Mouse (Mus musculus): ENCODE measurements around the gene Rad51d.
"Not testable (repeated sequence)": the region's sequence is repeated elsewhere in the genome, so short reads cannot be mapped to it uniquely, and the experiment has no call there.

The Rad51d gene

DNA sequence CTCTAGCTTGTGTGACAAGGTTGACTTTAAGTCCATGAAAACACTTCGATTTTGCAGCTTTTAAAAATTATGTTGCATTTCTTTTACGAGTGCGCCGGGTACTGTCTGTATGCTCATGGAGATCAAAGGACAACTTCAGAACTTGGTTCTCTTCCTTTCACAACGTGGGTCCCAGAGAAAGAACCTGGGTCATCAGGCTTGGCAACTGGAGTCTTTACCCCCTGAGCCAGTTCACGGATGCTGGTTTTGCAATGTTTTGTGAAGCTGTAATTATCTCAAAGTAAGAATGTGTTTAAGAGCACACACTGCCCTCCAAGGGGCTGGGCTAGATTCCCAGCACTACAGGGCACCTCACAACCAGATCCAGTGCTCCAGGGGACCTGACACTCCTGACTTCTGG, 36.3 kb downstream of the Rad51d start:
- DNase-seq: no peak

DNA sequence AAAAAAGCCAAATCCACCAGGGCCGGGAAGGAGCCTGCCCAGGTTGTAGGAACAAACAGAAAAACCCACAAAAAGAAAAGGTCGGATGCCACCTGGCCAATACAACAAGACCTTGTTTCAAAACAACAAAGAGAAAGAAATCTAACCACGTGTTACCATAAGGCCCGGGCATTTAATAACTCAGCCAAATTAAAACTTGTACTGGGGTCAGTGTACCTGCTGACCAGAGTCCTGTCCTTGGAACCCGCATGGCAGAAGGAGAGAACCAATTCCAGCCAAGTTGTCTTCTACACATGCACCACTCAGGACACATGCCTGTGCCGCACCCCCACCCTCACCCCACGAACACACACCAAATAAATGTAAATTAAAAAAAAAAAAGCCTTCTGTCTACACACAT, 37.5 kb downstream of the Rad51d start:
- DNase-seq: no peak

DNA sequence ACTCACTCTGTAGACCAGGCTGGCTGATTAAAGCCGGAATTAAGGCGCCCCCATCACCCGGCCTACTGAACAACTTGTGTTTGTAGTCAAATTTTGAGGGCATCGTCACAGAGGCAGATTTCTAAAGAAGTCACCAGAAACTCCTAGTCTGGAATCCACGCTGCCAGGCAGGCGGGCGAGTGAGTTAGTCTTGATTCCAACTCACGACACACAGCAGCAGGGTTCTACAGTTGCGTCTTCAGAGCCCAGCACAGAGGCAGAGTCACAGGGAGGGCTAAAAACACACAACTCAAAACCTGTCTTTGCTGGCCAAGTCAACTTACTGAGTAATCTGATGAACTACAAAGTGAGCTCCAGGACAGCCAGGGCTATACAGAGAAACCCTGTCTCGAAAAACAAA, 37.9 kb downstream of the Rad51d start:
- DNase-seq: no peak

DNA sequence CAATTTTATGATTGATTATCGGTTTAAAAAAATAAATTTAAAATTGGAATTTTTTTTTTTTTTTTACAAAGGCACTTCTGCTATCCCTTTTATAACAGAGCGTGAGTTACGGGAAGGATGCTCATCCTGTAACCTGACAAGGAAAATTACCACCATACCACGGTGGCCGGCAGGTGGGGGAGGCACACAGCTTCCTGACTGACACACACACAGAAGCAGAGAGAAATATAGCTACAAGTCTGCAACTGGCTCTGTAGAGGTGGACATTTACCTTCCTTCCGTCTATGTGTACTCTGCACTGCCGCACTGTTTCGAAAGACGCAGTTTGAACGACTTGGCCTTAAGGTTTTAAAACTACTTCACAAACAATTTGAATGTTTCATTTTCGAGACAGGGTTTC, 38.3 kb downstream of the Rad51d start:
- no peak for DNase-seq

DNA sequence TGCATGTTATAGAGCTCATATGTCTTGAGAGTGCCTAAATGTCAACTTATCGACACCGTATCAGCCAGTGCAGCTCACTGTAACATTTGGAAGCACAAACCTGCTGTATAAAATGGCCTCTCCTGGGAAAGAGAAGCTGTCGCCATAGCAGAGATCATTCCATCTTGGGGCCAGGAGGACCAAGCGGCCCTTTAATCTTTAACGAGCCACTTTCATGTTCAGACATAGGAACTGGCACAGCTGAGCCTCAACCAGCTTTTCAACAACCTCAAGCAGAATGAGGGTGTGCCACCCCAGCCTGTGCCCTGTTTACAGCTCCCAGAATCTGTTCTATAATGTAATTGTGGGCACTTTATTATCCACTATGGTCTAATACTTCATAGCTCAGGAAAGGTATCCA, 40.2 kb downstream of the Rad51d start:
- no peak for DNase-seq

DNA sequence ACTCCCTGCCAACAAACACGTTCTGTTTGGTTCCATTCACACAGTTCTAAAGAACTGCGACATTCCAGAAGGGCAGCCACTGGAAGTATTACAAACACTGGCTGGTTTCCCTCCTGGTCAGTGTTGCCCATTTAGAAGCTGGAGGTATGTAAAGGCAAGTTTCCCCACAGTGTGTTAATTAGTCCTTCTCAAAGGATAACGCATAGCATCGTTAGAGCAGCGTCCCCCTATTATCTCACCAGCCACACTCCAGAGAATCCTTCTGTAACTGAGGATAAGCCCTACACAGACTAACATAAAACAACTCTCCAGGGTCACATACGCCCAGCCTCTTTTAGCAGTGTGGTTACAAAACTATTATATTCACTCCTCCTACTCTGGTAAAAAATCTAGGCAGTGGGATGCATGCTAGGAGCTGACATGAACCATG, 42.8 kb downstream of the Rad51d start:
- no peak for DNase-seq

DNA sequence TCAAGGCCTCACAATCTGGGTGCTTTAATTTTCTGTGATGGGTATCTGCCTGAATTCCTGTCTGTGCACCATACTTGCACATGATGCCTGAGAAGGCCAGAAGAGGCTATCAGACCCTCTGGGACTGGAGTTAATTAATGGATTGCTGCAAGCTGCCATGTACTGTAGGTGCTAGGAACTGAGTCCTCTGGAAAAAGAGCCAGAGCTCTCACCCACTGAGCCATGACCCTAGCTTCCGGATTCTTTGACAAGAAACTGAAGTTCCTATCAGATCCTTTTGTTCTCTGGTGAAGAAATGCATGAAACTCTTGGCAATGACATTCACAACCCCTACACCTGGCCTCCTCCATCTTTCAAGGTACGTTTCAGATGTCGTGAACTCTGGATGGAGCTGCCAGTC, 43.5 kb downstream of the Rad51d start:
- no peak for DNase-seq

DNA sequence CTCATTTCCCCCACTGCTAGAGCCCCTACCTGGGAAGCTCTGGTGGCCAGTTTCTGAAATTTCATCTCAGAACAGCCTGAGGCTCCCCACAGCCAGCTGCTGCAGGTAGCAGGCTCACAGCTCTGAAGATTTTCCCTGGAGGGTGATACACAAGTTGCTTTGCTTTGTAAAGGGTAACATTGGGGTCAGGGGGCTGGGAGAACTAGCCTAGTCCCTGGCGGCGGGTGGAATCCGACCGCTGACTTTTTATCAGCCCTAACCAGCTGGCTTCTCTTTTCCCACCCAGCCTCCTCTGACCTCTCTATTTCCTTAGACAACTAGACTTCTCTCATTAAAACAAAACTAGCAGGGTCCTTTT, 44.4 kb downstream of the Rad51d start:
- no peak for DNase-seq

DNA sequence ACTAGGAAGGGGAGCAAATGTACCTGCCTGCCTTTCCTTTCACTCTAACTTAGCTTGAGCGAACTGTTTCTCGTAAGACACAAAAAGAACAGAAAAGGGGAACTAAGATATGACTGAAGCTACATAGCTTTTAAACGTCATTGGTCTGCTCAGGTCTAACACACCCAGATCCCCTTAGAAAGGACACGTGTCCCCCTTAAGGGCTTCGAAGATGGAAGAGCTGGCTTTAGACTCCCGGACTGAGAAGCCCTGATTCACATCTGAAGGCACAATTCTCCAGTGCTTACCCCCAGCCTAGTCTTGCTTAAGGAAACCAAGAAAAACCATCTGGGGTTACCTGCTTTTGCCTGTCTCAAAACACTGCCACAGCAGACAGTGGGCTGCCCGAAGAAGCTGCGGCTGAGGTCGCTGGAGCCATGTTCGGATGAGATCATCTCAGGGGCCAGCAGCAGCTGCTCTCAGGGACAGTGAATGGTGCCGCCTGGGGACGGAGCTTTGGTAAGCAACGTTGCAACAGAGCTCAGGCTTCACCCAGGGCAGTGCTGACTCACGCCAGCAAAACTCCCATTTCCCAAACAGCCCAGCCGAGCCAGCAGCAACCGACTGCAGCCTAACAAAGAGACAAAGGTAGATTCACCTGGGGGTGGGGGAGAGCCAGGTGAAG, 44.9 kb downstream of the Rad51d start:
- peak; percentile 14 for DNase-seq

DNA sequence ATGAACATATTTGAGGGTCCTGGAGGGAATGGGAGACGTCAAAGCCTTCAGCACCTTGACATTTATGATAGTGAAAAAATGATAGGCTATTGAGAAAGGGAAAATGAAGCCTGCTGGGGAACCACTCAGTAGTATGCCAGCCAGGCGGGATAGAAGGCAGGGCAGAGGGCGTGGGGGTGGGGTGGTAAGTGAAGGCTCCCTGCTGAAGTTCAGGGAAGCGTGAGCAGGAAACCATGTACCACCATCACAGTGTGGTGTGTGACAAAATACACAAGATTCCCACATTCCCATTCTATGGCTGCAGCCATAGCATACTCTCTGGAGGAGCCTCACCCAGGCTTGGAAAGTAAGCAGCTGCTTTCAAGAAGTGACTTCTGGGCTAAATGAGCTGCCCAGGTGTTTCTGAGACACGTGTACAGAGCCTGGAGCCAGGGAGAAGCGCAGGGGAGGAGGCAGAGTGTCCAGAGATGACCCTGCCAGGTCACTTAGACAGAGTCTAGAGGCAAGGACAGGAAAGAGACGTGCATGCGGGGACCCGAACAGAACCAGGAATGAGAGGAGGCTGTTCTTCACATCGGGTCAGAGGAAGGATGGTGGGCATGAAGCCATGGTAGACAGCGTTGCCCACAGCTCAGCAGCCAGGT, 45.5 kb downstream of the Rad51d start:
- no peak for DNase-seq

DNA sequence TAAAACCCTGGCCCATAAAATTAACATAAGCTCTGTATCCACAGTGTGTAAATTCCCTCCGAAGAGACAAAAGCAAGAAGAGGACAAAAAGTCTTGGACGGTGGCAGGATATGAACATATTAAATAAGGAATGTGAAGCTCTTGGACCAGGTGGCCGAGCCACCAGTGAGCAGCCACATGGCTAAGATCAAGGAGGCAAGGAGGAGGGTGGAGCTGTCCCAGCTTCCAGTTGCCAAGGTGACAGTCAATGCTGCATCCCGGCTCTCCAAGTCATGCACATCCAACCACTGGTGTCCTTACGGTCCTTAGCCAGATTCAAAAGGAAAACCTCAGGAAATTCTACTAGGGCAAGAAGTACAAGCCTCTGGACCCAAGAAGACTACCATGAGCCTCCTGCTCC, 51.9 kb downstream of the Rad51d start:
- no peak for DNase-seq

DNA sequence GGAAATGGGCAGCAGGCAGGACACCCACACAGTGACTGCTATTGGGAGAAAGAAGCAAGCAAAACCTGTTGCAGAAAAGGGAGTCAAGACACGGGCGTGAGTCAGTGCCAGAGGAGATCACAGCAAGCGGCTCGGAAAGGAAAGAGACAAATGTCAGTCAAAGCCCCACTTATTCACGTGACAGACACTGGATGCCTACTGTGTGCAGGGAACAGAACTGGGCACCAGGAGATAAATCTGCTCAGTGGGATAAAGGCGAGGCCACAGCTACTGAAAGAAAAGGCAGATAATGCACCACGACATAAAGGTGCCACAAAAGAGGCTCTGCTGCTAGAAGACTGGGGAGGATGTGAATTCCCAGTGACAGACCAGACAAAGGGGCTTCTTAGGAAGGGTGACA, 52.6 kb downstream of the Rad51d start:
- no peak for DNase-seq

DNA sequence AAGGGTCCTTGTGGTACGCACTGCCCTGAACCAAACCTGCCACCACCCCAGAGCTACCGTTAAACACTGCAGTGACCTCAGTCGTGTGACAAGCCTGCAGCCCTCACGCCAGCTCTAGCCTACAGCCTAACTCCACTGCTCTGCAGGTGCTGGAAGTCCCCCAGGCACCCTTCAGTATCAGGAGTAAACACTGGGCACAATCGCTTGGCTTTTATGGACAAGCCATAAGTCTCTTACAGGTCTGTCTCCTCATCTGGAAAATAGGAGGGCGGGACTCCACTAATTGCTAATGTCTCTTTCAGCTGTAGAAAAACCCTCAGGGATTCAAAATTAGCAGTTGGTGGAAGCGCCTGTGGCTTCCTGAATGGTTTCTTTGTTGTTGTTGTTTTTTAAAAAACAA, 53.2 kb downstream of the Rad51d start:
- DNase-seq: no peak

DNA sequence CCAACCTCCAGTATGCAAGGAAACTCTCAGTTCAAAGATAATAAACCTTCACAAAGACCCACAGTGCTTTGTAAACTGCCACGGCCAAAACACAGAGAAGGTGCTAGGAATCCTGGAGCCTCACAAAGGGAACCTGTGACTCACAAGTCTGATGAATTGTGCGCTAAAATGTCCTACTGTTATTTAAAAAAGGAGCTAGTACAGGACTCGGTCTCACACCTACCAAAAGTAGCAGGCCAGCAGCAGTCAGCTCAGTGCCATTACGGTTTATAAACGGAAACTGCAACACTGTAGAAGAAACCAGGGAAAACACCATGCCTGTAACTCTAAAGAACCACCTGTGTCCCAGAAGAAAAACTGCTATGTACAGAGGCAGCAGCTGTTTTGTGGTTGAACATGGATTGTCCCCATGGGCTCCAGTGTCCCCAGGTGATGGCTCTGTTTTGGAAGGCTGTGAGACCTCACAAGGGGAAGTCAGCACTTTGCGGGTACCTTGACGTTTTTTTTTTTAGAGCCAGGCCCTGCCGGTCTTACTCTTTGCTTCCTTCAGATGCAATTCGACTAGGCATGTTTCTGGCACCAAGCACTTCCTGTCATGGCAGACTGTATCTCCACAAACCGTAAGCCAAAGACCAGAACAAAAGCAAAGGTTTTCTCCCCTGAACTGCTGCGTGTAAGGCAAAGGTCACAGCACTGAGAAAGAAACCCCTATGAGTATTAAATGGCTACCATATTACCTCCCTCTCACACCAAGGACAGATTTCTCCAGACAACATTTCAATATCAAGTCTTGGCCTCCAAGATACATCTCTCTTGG, 54.6 kb downstream of the Rad51d start:
- DNase-seq: no peak

DNA sequence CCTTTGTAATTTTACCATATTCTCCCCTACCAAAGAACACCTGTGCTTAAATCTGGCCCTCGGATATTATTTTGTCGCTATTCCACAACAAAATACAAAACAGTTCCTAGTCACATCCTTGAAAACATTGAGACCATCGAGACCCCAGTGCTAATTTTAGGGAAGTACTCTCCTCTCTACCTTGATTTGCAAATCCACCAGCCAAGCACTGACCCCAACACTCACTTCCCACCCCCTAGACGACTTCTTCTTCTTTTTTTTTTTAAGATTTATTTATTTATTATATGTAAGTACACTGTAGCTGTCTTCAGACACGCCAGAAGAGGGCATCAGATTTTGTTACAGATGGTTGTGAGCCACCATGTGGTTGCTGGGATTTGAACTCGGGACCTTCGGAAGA, 56.1 kb downstream of the Rad51d start:
- DNase-seq: not testable (repeated sequence)

DNA sequence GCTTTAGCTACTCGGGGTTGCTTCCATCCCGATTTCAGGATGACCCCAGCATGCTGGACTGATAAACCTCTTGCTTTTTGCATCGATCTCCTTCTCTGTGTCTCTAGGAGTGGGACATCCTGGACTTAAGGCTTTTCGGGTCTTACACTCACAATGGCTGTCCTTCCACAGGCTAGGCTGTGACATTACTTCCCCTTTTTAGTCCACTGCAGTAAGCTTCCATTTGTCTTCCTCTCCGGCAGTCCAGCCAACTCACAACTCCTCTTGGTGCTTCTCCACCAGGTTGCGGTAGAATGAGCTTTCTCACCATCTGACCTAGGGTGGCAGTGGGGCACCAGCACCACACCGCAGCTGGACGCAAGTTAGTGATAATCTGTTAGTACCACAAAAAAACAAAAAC, 56.5 kb downstream of the Rad51d start:
- DNase-seq: no peak

DNA sequence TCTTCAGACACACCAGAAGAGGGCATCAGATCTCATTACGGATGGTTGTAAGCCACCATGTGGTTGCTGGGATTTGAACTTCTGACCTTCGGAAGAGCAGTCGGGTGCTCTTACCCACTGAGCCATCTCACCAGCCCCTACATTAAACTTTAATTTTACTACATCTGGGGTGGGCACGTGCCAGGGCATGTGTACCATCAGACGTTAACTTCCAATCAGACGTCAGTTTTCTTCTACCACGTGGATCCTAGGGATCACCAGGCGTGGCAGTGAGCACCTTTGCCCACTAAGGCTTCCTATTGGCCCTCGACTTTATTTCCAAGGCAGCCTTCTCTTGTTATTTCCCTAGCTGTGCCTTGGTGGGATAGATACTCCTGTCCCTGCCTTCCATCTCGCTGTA, 58.0 kb downstream of the Rad51d start:
- not testable (repeated sequence) for DNase-seq

DNA sequence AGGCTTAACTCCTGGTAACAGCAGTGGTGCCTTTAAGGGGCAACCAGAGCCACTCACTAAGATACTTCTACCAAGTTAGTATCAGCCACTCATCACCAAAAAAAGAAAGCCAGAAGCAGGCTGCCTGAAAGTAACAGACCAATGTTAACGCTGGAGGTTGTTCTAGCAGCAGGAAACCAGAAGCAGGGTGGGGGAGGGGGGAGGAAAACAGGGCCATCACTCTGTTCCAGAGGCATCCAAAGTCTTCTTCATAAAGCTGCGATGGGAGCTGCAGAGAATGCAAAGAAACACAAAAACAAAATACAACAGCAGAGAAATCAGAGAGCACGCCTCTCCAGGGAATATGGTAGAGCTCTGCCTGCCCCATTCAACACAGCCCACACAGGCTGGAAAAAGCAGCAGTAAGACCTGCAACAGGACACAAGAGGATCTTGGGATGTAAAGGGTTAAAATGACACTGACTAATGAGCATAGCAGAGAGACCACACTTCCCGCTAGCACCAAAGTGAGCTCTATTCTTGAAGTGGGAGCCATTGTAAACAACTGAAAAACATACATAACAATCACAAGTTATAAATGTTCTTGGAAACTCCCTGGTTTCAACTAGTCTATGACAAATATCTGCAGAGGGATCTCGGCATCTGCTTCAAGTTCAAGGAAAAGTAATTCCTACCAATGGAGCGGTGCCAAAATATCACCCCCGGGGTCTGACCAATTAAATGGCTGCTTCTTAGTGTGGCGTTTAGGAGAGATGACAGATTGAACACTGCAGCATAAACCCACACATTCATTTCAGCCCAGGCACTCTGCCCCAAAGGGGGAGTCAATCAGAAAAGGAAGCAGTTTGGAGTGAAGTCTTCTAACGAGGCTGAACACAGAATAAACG, 59.2 kb downstream of the Rad51d start:
- DNase-seq: no peak

DNA sequence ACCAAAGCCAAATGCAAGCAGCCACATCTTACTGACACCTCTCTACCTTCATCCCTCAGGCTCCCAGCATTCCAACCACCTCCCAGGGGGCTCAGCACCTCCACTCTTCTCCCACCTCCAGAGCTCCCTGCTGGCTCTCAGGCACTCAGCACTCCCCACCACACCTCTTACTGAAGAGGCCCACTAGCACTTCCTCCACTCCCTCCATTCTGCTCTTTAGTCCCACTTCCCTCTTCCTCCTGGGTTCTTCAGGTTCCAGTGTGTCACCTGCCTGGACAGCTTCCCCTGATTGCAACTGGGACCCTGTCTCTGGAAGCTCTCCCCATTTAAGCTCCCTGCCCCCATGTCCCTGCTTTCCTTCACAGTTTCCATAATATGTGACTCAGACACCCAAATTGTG, 63.6 kb downstream of the Rad51d start:
- DNase-seq: no peak
